Mouse (Mus musculus) heart, adult 8-10 months (tissue): ENCODE measurements around the gene Tnf. TPM values are rescaled to one million over a fixed set of nuclear protein-coding genes. Genes with fewer than 3 reads are reported as not detected.
"Not testable (repeated sequence)": the region's sequence is repeated elsewhere in the genome, so short reads cannot be mapped to it uniquely, and the experiment has no call there.

Experiments
- DNase-seq: peaks from one replicate; pipeline ENCODE4 v3.0.0; 2022; ENCODE audit warnings: low spot score
- total RNA-seq, 4 experiments: library from RNA; stranded (reverse); gene quantifications; 2 replicates each; pipeline ENCODE4 v1.2.4; 2022

The Tnf gene
- total RNA-seq, 4 experiments from 2014 or later = 0.25 to 0.97 (median 0.52) TPM

DNA sequence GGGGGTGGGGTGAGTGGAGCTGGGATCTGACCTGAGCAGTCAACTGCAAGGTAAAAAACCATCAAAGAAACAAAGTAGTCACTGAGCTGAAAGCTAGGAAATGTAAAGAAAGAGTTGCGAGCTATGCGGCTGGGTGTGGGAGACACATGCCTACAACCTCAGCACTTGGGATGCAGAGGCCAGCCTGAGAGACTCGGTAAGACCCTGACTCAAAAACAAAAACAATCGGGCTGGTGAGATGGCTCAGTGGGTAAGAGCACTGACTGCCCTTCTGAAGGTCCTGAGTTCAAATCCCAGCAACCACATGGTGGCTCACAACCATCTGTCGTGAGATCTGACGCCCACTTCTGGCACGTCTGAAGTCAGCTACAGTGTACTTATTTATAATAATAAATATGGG, 32.3 kb upstream of the Tnf start:
- not testable (repeated sequence) for DNase-seq

GRCm38 (mm10) chr17:35233114-35233980, 31.5 kb upstream of the Tnf start, which contains the start of gene Atp6v1g2:
Gene Atp6v1g2, plus strand, starts transcription at chr17:35233660.
- no peak for DNase-seq

GRCm38 (mm10) chr17:35232659-35233058, 30.9 kb upstream of the Tnf start:
- DNase-seq = no peak

DNA sequence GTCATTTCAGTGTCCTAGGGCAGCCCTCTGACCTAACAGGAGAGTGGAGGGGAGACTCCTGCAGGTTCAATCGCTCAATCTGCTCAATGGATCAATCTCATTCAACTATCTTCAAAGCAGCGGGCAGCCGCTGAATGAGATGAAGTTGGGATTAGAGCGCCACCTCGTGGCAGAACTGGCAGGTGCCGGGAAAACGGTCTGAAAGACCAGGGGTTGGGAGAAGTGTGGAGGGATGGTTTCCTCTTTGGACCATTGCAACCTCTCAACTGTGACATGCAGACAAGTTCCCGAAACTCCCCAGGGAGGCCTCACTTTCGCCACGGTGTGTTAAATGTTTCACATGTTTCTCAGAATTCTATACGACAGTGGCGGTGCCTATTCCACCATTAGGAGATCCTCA, 30.2 kb upstream of the Tnf start:
- peak; percentile 88 for DNase-seq

DNA sequence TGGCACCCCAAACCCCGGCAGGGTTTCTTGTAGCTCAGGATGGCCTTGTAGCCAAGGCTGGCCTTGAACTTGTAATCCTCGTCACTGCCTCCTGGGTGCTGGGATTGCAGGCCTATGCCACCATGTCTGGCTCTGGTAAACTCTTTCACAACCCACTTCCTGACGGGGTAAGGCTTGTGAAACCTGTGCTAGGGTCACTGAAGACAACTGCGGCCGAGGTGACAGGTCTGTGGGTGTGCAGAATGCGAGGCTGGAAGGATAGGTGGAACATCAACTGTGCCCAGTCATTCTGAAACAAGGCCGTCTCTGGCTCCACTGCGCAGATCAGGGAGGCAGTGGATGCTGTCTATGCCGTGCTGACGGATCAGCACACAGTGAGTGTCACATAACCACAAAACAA, 29.2 kb upstream of the Tnf start:
- DNase-seq = no peak

DNA sequence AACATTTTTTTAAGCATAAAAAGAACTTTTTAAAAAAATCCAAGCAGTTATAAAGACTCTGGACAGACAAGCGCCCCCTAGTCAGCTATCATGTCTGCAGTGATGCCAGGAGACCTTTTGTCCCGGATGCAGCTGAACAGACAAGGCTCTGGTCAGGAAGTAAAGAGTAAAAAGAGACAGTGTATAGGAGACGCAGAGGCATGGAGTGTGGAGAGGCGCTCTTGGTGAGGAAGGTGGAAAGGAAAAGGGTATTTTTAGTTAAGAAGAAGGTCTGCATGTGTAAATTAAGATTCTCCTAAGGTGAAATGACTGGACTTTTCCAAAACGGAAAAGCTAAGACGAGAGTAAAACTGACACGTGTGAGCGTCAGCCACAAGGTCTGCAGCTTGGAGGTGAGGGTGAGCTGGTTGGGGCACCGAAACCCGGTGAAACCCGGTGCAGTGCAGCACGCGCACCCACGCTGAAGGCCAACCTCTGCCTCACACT, 24.8 kb upstream of the Tnf start:
- no peak for DNase-seq

- no peak for DNase-seq
These were observed 23.6 kb upstream of the Tnf start for GRCm38 (mm10) chr17:35225456-35225855.

DNA sequence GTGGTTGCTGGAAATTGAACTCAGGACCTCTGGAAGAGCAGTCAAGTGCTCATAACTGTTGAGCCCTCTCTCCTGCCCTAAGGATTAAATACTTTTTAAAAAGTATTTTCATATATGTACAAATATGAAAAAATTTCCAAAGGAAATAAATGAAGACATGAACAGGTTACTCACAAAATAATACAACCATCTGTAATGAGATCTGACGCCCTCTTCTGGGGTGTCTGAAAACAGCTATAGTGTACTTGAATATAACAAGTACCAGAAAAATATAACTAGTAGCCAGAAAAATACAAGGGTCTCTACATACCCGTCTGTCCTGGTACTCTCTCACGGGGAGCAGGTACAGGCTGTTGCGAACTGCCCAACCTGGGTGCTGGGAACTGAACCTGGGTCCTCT, 22.8 kb upstream of the Tnf start:
- no peak for DNase-seq

- DNase-seq = no peak
These were observed 20.5 kb upstream of the Tnf start for GRCm38 (mm10) chr17:35222299-35222698.

DNA sequence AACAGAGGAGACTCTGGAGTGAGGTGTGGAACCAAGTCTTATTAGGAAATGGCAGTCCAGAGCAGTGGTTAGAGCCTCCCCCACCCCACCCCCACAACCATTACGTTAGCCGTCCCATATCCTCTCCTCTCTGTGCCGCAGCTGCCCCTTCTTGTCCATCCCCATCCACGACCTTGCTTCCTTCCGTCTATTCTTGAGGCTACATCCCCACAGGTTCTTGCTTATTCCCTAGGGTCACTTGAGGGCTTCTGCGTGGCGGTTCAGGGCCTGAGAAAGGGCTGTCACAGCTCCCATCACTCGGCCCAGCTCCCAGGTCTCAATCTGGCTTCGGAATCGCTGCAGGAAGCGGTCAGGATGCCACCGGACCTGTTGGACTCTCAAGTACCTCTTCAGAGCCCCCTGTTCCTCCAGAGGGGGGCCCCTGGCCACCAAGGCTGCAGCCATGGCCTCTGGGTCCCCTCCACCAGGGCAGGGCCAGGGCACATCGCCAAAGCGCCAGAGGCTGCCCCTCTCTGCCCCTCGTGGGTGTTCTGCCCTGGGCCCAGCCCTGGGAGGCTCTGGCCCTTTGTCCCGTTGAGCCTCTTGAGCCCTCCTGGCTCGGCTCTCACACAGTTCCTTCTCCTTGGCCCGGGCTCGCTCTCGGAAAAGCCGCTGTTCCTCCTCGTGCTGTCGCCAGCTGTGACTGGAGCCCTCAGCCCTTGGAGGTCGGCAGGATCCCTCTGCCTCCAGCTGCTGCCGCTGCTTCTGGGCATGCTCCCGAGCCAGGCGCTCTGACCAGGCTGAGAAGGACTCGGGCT, 18.5 kb upstream of the Tnf start, which contains the start of gene Gm16181:
Gm16181 (plus strand) TSS at position 679 of the 797 bp plus-strand sequence.
- DNase-seq = no peak

- no peak for DNase-seq
These were observed 17.8 kb upstream of the Tnf start for GRCm38 (mm10) chr17:35219601-35220041.

- DNase-seq = peak; percentile 83
These were observed 16.8 kb upstream of the Tnf start for GRCm38 (mm10) chr17:35218516-35219193.

DNA sequence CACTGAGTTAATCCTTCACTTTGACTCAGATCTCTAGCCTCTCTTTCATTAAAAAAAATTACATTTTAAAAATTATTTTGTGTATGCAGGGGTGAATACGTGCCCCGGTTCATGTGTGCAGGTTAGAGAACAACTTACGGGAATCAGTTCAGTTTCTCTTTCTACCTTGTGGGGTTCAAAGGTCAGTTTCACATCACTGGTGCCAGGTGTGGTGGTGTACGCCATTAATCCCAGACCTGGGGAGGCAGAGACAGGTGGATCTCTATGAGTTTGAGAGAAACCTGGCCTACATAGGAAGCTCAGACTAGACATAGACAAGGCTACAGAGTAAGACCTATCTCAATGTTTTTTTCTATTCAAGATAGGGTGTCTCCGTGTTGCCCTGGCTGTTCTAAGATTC, 11.3 kb upstream of the Tnf start:
- DNase-seq = no peak

GRCm38 (mm10) chr17:35210593-35210992, 8.8 kb upstream of the Tnf start:
- DNase-seq = no peak

GRCm38 (mm10) chr17:35209785-35210535, 8.2 kb upstream of the Tnf start:
- DNase-seq = no peak

- no peak for DNase-seq
These were observed 3.6 kb upstream of the Tnf start for GRCm38 (mm10) chr17:35205380-35205769.

DNA sequence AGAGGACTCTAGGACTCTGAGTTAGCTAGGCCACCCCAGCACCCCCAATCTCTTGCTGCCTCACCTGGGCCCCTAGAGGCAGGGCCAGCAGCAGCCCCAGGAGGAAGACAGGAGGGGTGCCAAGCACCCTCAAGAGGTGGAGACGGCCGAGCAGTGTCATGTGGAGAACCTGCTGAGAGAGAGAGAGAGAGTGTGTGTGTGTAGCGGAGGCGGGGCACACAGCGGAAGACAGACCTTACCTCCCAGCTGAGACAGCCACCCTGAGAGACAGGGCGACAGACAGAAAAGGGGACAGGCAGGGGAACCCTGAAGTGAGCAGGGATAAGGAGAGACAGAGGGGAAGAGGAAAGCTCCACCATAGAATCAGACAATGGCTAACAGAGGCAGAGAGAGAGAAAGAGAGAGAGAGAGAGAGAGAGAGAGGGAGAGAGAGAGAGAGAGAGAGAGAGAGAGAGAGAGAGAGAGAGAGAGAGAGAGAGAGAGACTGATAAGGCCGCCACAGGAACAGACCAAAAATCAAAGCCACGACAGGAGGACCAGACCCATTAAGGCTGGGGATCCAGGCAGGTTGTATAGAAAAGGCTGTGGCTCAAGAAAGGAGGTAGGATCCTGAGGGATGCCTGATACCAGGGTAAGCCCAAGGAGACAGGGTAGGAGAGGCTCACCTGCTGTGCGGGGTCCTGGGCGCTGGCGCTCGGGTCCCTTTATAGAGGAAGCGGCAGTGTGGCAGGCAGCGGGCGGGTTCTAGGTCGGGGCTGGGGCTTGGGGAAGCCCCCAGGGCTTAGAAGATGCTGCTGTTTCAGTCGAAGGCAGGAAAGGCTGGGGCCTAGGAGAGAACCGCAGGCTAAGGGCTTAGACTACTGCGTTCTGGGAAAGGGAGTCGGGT, 2.9 kb upstream of the Tnf start, which contains the start of gene Lta:
Lta (minus strand) TSS at position 858 of the 886 bp plus-strand sequence.
- no peak for DNase-seq

DNA sequence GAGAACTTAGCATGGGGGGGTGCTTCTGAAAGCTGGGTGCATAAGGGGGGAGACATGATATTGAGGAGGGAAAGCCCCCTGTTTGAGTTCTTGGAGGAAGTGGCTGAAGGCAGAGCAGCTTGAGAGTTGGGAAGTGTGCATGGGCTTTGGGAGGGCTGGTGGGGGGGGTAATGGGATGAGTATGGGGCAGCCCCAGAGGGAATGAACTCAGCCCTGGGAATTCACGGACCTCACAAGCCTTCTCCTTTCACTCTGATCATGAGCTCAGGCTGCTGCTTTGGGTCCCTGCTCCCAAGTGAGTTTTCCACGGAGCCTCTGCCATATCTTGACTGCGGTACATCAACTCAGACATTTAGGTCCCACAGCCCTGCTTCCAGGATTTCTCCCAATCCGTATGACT, 635 bp upstream of the Tnf start:
- no peak for DNase-seq

- no peak for DNase-seq
These were observed 679 bp downstream of the Tnf start for GRCm38 (mm10) chr17:35201128-35201527.

GRCm38 (mm10) chr17:35200398-35200797, 1.4 kb downstream of the Tnf start:
- no peak for DNase-seq
